Mouse (Mus musculus) thymus, adult 2 months (tissue): Measurements from ENCODE around the gene Rpl22. TPM values are rescaled to one million over a fixed set of nuclear protein-coding genes. Genes with fewer than 3 reads are reported as not detected.

Experiments used
- DNase-seq: peaks from one replicate; pipeline ENCODE4 v3.0.0; 2021
- H3K27ac ChIP-seq: fragments of 200-500 bp; 2 replicates; pipeline ENCODE4 v1.5.1; 2012; ENCODE audit warnings: low read length, control low read depth; ENCODE audit not compliant: control insufficient read depth, insufficient read depth
- H3K27me3 ChIP-seq: fragments of 200-500 bp; 2 replicates; pipeline ENCODE4 v1.6.1; 2012; ENCODE audit warnings: mild to moderate bottlenecking, low read length, moderate library complexity, mixed read lengths; ENCODE audit not compliant: control insufficient read depth, insufficient read depth
- H3K36me3 ChIP-seq: fragments of 200-500 bp; 2 replicates; pipeline ENCODE4 v1.6.1; 2012; ENCODE audit warnings: mild to moderate bottlenecking, low read length, moderate library complexity; ENCODE audit not compliant: control insufficient read depth, insufficient read depth
- H3K4me1 ChIP-seq: fragments of 200-500 bp; replicated peaks from 2 replicates; pipeline ENCODE4 v1.6.1; 2012; ENCODE audit warnings: low read length; ENCODE audit not compliant: control insufficient read depth, insufficient read depth
- H3K4me3 ChIP-seq: fragments of 200-500 bp; 2 replicates; pipeline ENCODE4 v1.5.1; 2012; ENCODE audit warnings: mild to moderate bottlenecking, low read length, control low read depth, moderate library complexity; ENCODE audit not compliant: control insufficient read depth, insufficient read depth
- CTCF ChIP-seq: fragments of 200-500 bp; IDR thresholded peaks from 2 replicates; pipeline ENCODE4 v1.5.1; 2012; ENCODE audit warnings: mild to moderate bottlenecking, control low read depth, low read length, moderate library complexity, borderline replicate concordance; ENCODE audit not compliant: control insufficient read depth, poor library complexity, insufficient read depth; ENCODE audit errors: extremely low read depth
- POLR2A ChIP-seq: fragments of 200-500 bp; IDR thresholded peaks from 2 replicates; pipeline ENCODE4 v1.6.1; 2012; ENCODE audit warnings: mild to moderate bottlenecking, low read length, control low read depth, moderate library complexity; ENCODE audit not compliant: control insufficient read depth, poor library complexity, insufficient read depth; ENCODE audit errors: extremely low read depth
- WGBS: fragments of 180-500 bp; shearing (Covaris S2); methylation state at CpG from one replicate; pipeline ENCODE4 v1.1.7; 2018; 5-methylcytosine and 5-hydroxymethylcytosine counted together
- polyA plus RNA-seq: library from polyadenylated mRNA; depleted of rRNA; stranded (reverse); fragments of >200 nt; gene quantifications from 2 replicates; pipeline ENCODE4 v1.2.3, GENCODE M21; 2012; rRNA removed

Rpl22 gene
- polyA plus RNA-seq = 43.8 and 60.3 TPM in 2 replicates

- Histone ChIP-seq H3K36me3 (peaks cover 7% of the 10 kb centered on the region), H3K27ac (no peak within 1 kb of the TSS), H3K4me1 (peaks cover 19% of the 10 kb centered on the region), H3K27me3 (no peaks in the 10 kb centered on the region), H3K4me3 (peak within 1 kb of the TSS; percentile 70)
- under 1% methylated on average over 70 of the region's 70 CpGs for WGBS
- peak; percentile 90 for DNase-seq
- TF ChIP-seq CTCF (0 out of 2 replicates have a peak, but pooled peaks have one; percentile 20), POLR2A (peak; percentile 64)
Measured at GRCm38 (mm10) chr4:152325574-152326411, at the start of gene Rpl22. Gene Rpl22 (plus strand): TSS chr4:152325742.

- WGBS = 69% methylated on average over 10 of the region's 10 CpGs
- H3K4me1 ChIP-seq = peaks cover 9% of the 10 kb centered on the region; the same call in 1 of the 2 replicates
- H3K36me3 ChIP-seq = no peaks in the 10 kb centered on the region
- no peak overlapping the region for H3K27ac ChIP-seq
- peaks cover 2% of the 10 kb centered on the region; the same call in 1 of the 2 replicates for H3K27me3 ChIP-seq
- DNase-seq = no peak
- TF ChIP-seq POLR2A (no peak), CTCF (peak; percentile 60; the same call in 1 of the 2 replicates)
- no peak overlapping the region for H3K4me3 ChIP-seq
Measured at GRCm38 (mm10) chr4:152276389-152277347, 48.9 kb upstream of the Rpl22 start.

GRCm38 (mm10) chr4:152277916-152278315 is 47.6 kb upstream of the Rpl22 start:
- Histone ChIP-seq H3K4me3 (no peak overlapping the region), H3K27ac (no peak overlapping the region), H3K36me3 (no peaks in the 10 kb centered on the region), H3K27me3 (peaks cover 8% of the 10 kb centered on the region; the same call in 1 of the 2 replicates), H3K4me1 (peaks cover 13% of the 10 kb centered on the region)
- no peak for DNase-seq
- WGBS = 79% methylated on average over 2 of the region's 2 CpGs
- TF ChIP-seq CTCF = no peak
- TF ChIP-seq POLR2A = no peak

GRCm38 (mm10) chr4:152278986-152279385 is 46.6 kb upstream of the Rpl22 start:
- no peak overlapping the region for H3K4me3 ChIP-seq
- WGBS = 87% methylated on average over 23 of the region's 23 CpGs

GRCm38 (mm10) chr4:152281601-152282000 is 43.9 kb upstream of the Rpl22 start:
- Histone ChIP-seq H3K27ac (no peak overlapping the region), H3K4me3 (no peak overlapping the region), H3K27me3 (peaks cover 8% of the 10 kb centered on the region; the same call in 1 of the 2 replicates), H3K36me3 (no peaks in the 10 kb centered on the region), H3K4me1 (peaks cover 18% of the 10 kb centered on the region)
- no peak for DNase-seq
- TF ChIP-seq POLR2A (no peak), CTCF (no peak)
- WGBS = 56% methylated on average over 15 of the region's 15 CpGs

More at GRCm38 (mm10) chr4:152278986-152279385, 46.6 kb upstream of the Rpl22 start:
- no peak for DNase-seq
- Histone ChIP-seq H3K27ac (no peak overlapping the region), H3K36me3 (no peaks in the 10 kb centered on the region), H3K27me3 (peaks cover 10% of the 10 kb centered on the region; the same call in 1 of the 2 replicates), H3K4me1 (peaks cover 18% of the 10 kb centered on the region)
- TF ChIP-seq CTCF = no peak
- TF ChIP-seq POLR2A = no peak

- Histone ChIP-seq H3K4me3 (peak overlapping the region; percentile 28; the same call in 1 of the 2 replicates), H3K27ac (no peak overlapping the region), H3K4me1 (peaks cover 20% of the 10 kb centered on the region), H3K27me3 (peaks cover 8% of the 10 kb centered on the region; the same call in 1 of the 2 replicates), H3K36me3 (no peaks in the 10 kb centered on the region)
- TF ChIP-seq POLR2A (no peak), CTCF (no peak)
- WGBS = 14% methylated on average over 34 of the region's 34 CpGs
- DNase-seq = no peak
Measured at GRCm38 (mm10) chr4:152282721-152283120, 42.8 kb upstream of the Rpl22 start.
